Mouse (Mus musculus) retina, adult 2 months (tissue): Measurements from ENCODE around the gene Noxo1.
A peak's percentile ranks its signal among the peaks of the same experiment; 100 is the strongest.
"Not testable (repeated sequence)": the region's sequence is repeated elsewhere in the genome, so short reads cannot be mapped to it uniquely, and the experiment has no call there.

Source experiments
- DNase-seq: peaks from one replicate; pipeline ENCODE4 v3.0.0-alpha.2; 2012; ENCODE audit warnings: low read depth, low spot score

The Noxo1 gene

GRCm38 (mm10) chr17:24719494-24720222 lies 23.6 kb downstream of the Noxo1 start:
- DNase-seq = peak; percentile 94

- not testable (repeated sequence) for DNase-seq
These were observed 24.6 kb downstream of the Noxo1 start for GRCm38 (mm10) chr17:24720616-24721015.

GRCm38 (mm10) chr17:24721383-24721955 lies 25.4 kb downstream of the Noxo1 start:
- not testable (repeated sequence) for DNase-seq

- DNase-seq = no peak
These were observed 26.3 kb downstream of the Noxo1 start for GRCm38 (mm10) chr17:24722220-24722924.

GRCm38 (mm10) chr17:24723122-24723880 lies 27.3 kb downstream of the Noxo1 start:
- DNase-seq = no peak

GRCm38 (mm10) chr17:24723881-24724180 lies 27.8 kb downstream of the Noxo1 start:
- DNase-seq = no peak

GRCm38 (mm10) chr17:24724184-24724583 lies 28.1 kb downstream of the Noxo1 start, which contains the start of gene Ndufb10:
Gene Ndufb10, minus strand, starts transcription at chr17:24724478.
- peak; percentile 87 for DNase-seq

GRCm38 (mm10) chr17:24725637-24726390 lies 29.8 kb downstream of the Noxo1 start:
- DNase-seq = no peak

GRCm38 (mm10) chr17:24727618-24728017 lies 31.6 kb downstream of the Noxo1 start, which contains the start of gene Rpl3l:
Gene Rpl3l, plus strand, starts transcription at chr17:24727820.
- no peak for DNase-seq

GRCm38 (mm10) chr17:24728184-24728583 lies 32.1 kb downstream of the Noxo1 start:
- DNase-seq = no peak

GRCm38 (mm10) chr17:24729067-24729466 lies 33.0 kb downstream of the Noxo1 start:
- no peak for DNase-seq

GRCm38 (mm10) chr17:24730787-24731186 lies 34.8 kb downstream of the Noxo1 start:
- DNase-seq = no peak

- DNase-seq = no peak
These were observed 36.4 kb downstream of the Noxo1 start for GRCm38 (mm10) chr17:24732233-24732935.

- no peak for DNase-seq
These were observed 37.5 kb downstream of the Noxo1 start for GRCm38 (mm10) chr17:24733434-24734050.

- no peak for DNase-seq
These were observed 38.5 kb downstream of the Noxo1 start for GRCm38 (mm10) chr17:24734513-24734912.

- no peak for DNase-seq
These were observed 39.4 kb downstream of the Noxo1 start for GRCm38 (mm10) chr17:24735446-24735845.

- peak; percentile 87 for DNase-seq
These were observed 40.5 kb downstream of the Noxo1 start, which contains the start of gene Msrb1 for GRCm38 (mm10) chr17:24736330-24737051. Gene Msrb1, plus strand, starts transcription at chr17:24736642.

- DNase-seq = no peak
These were observed 41.2 kb downstream of the Noxo1 start for GRCm38 (mm10) chr17:24737135-24737810.

GRCm38 (mm10) chr17:24738238-24738637 lies 42.2 kb downstream of the Noxo1 start:
- DNase-seq = no peak
